Mouse (Mus musculus) kidney, adult 8-10 months (tissue): Measurements from ENCODE around the gene Slc39a11.

Experiments
- DNase-seq, 2 experiments: peaks; one replicate each; pipeline ENCODE4 v3.0.0; 2022

The Slc39a11 gene

GRCm38 (mm10) chr11:113283376-113283811 lies 366.5 kb downstream of the Slc39a11 start:
- no peak for DNase-seq

- DNase-seq: no peak
Observed at GRCm38 (mm10) chr11:113278238-113278637, 371.6 kb downstream of the Slc39a11 start.

DNA sequence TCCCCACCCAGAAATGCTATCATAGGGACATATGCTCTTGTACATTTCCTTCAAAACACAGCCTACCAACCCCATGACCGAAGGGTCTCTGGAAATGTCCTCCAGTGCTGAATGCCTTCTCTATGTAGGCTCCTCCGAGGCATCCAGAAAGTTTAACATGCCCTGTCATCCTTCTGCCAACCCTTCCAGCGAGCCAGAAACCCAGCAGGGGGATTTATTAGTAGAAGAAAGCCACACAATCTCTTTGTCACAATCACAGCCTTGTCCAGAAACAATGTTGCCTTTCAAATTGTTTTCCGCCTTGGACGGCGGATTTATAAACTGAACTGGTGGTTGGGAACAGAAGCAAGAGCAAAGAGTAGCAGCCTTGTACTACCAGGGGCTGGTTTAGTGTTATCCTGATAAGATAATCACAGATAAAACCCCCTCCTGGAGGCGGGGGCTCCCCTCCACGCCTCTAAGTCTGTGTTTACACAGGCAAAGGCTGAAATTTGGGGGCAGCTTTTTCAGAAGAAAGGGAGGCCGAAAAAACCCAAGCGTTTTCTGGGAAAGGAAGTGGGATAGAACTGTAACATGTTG lies 372.8 kb downstream of the Slc39a11 start:
- no peak for DNase-seq

- DNase-seq: no peak
Observed at GRCm38 (mm10) chr11:113276518-113276917, 373.4 kb downstream of the Slc39a11 start.

- no peak for DNase-seq
Observed at GRCm38 (mm10) chr11:113274037-113274436, 375.8 kb downstream of the Slc39a11 start.

GRCm38 (mm10) chr11:113271857-113272256 lies 378.0 kb downstream of the Slc39a11 start:
- DNase-seq: no peak

GRCm38 (mm10) chr11:113268831-113269319 lies 381.0 kb downstream of the Slc39a11 start:
- no peak for DNase-seq

GRCm38 (mm10) chr11:113267516-113268230 lies 382.2 kb downstream of the Slc39a11 start:
- DNase-seq: no peak

DNA sequence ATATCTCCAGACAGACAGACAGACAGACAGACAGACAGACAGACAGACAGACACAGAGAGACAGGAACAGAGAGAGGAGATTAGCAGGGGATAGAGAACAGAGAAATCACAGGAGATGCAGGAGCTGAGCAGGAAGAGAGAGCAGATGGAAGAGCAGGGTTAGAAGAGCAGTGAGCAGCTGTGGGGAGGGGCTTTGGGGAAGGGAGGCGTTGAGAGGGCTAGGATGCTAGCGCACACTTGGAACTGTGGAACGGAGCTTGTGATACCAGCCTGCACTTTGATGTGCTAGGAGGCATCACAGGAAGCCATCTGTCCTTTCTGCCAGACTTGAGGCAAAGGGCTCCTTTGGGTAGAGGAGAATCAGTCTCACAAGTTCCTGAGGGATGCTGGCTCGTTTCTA lies 383.2 kb downstream of the Slc39a11 start:
- DNase-seq: no peak

DNA sequence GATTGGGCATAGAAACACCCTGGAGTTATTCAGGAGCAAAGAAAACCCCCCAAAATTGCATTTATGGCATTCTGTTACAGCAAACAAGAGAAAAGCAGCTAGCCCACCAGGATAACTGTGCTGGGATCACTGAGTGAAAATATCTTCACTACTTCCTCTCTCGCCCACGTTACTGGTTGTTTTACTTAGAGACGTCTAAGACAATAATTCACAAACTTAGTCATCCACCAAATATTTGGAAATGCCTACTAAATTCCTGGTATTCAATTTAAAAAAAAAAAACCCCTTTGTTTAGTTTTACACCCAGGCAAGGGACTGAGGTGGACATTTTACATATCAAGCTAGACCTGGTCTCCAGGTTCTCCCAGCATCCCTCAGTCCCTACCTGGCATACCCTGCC lies 384.3 kb downstream of the Slc39a11 start:
- no peak for DNase-seq

- peak in 1 of 2 experiments; percentile 17 for DNase-seq
Observed at GRCm38 (mm10) chr11:113263971-113264370, 385.9 kb downstream of the Slc39a11 start.

DNA sequence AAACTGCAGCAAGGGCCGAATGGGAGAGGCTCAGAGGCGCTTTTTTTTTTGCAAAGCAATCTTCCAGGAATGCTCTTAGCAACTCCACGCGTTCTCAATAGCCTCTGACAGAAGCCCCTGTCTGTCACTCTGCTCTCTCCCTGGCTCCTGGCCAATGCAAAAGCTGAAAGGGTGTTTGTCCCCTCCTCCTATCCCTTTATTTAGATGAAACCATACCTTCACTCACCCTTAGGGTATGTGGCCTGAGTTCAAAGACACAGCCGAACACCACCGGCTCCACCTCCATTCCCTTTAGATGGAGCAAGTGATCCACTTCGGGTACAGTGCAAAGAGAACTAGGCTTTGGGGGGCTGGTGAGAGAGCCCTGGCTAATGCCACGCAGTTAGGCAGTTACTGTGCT lies 387.8 kb downstream of the Slc39a11 start:
- no peak for DNase-seq

- no peak for DNase-seq
Observed at GRCm38 (mm10) chr11:113261421-113261820, 388.5 kb downstream of the Slc39a11 start.

DNA sequence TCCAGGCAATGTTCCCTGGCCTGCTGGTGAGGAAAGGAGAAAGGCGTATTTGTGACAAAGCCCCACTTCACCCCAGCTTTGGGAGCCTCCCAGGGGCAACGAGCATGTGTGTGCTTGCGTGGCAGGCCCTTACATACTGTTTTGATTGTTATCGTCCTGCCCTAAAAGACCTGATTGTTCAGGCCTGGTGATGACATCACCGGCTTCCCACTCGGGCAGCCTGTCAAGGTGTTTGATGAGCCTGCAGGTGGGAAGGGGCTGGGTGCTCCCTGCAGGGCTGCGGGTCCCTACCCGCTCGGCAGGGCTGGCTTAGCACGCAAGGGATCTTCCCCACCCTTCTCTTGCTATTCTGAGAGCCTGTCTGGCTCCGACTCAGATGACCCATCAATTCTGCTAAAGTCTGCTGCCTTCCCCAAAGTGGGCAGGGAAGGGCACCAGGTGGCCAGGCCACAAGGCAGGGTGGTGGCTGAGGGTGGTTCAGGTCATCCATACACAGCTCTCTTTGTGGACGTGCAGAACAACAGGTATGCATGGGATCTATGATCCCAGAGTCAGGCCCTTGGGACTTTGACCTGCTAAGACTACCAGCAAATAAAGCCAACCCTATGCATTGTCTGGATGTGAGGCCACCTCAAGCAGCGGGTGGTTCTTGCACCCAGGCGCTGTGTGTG lies 390.0 kb downstream of the Slc39a11 start:
- no peak for DNase-seq

- no peak for DNase-seq
Observed at GRCm38 (mm10) chr11:113258016-113258415, 391.9 kb downstream of the Slc39a11 start.

DNA sequence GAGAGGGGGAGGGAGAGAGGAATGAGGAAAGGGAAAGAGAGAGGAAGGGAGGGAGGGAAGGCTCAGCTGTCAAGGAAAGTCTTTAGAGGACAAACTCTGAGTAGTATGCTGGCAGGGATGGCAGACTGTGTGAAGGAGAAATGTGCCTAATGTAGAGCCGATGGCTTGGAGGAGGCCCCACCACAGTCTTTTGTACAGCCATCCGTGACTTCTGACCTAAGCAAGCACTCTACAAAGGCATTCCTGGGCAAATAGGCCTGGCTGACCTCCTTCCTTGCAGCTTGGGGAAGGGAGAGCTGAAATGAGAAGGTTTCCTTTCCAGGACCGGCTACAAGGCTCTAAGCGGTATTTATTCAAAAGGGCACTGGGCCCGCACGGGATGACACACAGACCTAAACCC lies 395.2 kb downstream of the Slc39a11 start:
- no peak for DNase-seq

GRCm38 (mm10) chr11:113253169-113253568 lies 396.7 kb downstream of the Slc39a11 start:
- no peak for DNase-seq

DNA sequence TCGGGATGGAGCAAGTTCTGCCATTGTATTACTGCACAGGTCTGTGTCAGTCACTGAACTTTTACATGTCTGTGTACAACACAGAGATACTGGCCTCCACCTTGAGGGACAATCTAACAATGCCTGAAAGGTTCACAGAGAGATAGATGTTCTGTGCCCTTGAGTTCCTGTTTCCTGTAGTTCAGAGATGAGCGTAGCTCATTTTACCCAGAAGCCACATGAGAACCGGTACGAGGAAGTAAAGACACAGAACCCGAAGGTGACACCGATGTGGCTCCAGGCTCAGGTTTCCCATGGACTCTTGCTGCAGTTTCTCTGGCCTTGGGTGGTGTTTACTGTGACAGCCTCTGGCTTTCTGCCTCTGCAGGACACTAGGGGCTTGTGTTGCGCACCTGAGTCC lies 398.7 kb downstream of the Slc39a11 start:
- no peak for DNase-seq

GRCm38 (mm10) chr11:113246475-113246874 lies 403.4 kb downstream of the Slc39a11 start:
- no peak for DNase-seq

- DNase-seq: no peak
Observed at GRCm38 (mm10) chr11:113245666-113246065, 404.2 kb downstream of the Slc39a11 start.

DNA sequence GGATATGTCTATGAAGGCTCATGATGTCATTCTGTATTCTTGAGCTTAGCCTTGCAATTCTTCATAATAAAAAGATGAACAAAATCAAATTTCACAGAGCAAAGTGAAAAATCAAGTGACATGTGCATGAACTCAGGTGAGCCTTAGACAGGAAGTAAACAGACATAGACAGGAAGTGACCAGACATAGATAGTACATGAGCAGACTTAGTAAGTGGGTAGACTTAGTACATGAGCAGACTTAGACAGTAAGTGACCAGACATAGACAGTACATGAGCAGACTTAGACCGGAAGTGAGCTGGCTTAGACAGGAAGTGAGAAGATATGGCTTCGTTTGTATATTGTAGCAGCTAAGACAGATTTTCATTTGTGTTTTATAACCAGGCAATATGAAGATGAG lies 415.4 kb downstream of the Slc39a11 start:
- no peak for DNase-seq

GRCm38 (mm10) chr11:113232049-113232448 lies 417.8 kb downstream of the Slc39a11 start:
- no peak for DNase-seq

DNA sequence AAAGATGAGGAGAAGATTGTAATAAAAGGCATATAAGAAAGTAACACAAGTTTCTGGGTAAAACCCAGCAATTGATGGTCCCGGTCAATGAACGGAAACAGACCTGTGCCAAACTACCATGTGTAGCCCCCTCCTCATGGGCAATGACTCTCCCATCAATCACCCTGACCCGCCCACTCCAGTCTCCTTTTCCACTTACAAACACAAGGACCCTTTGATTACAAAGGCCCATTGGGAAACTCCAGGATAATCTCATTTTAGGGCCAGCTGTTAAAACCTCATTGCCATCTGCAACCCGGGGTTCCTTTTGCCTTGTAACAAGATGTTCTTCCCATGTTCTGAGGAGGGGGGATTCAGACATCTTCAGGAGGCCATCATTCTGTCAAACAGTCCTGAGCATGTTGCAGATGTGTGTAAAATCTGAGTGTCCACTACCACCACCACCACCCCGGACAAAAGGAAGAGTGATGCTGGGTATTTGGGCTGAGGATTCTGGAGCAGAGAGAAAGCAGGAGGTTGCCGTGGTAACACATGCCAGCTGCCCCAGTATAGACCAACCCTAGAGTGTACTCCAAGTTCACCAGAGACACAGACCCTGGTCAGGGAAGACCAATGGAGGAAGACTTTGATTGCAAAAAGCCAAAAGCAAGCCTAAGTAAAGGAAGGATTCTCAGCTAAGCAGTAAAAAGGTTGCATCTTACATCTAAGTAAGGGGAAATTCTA lies 419.3 kb downstream of the Slc39a11 start:
- no peak for DNase-seq
